In genomic region chr7:30683425-30683824, GRCm38 (mm10) we compare ENCODE assay signal across 30 mouse cellular contexts. TPM values are rescaled to one million over a fixed set of nuclear protein-coding genes. Genes with fewer than 3 reads are reported as not detected.
A peak's percentile ranks its signal among the peaks of the same experiment; 100 is the strongest.
DNase-seq lines count a peak whose midpoint lies in the region; ATAC-seq lines count a peak whose summit lies in the region.
"Had no signal": no experiment of that assay in that cellular context is flagged by ENCODE, and none has a peak within 500 bp of the region (broad histone marks: within the 10 kb centered on the region; RNA-seq: fewer than 3 reads in every experiment).

No protein-coding gene starts in this region.

- DNase-seq in 416B (ENCODE audit: low read depth): peak; percentile 62
- no peak for DNase-seq in left cerebral cortex, postnatal 4 days
- DNase-seq: adrenal gland, adult 8-10 months; adrenal gland, postnatal 14 days; adrenal gland, postnatal 36 days; B cell, adult 2 months; cerebellum, adult 11-12 months; cerebellum, adult 2 months; cerebellum, adult 9-10 months; cerebellum, postnatal 10 days; cerebellum, postnatal 25 days; embryo, embryonic 11 days; forebrain, postnatal 0 days had no signal

- WGBS in forebrain, embryonic 12.5 days: 84% methylated on average over 2 of the region's 2 CpGs

- H3K9ac ChIP-seq in forebrain, embryonic 12.5 days: no peak overlapping the region
- H3K9ac ChIP-seq: embryonic facial prominence, embryonic 13.5 days; embryonic facial prominence, embryonic 15.5 days; forebrain, embryonic 13.5 days; forebrain, embryonic 15.5 days; forebrain, postnatal 0 days had no signal

- H3K4me2 ChIP-seq in forebrain, embryonic 12.5 days: no peak overlapping the region
- H3K4me2 ChIP-seq: embryonic facial prominence, embryonic 13.5 days; embryonic facial prominence, embryonic 15.5 days; forebrain, embryonic 13.5 days; forebrain, embryonic 15.5 days had no signal

- intact Hi-C loops in left cerebral cortex, postnatal 4 days (cut with DNase I): no loop called here

- H3K9me3 ChIP-seq in forebrain, embryonic 12.5 days: no peaks in the 10 kb centered on the region
- H3K9me3 ChIP-seq: embryonic facial prominence, embryonic 13.5 days; embryonic facial prominence, embryonic 15.5 days; forebrain, embryonic 10.5 days; forebrain, embryonic 13.5 days; forebrain, embryonic 15.5 days; G1E had no signal

- H3K4me3 ChIP-seq in forebrain, embryonic 12.5 days (replicated peaks): no peak overlapping the region
- H3K4me3 ChIP-seq: embryonic facial prominence, embryonic 13.5 days; embryonic facial prominence, embryonic 15.5 days; erythroblast, embryonic 14.5 days; forebrain, embryonic 10.5 days; forebrain, embryonic 13.5 days; forebrain, embryonic 15.5 days had no signal

- no peaks in the 10 kb centered on the region for H3K36me3 ChIP-seq in forebrain, embryonic 12.5 days (replicated peaks)
- H3K36me3 ChIP-seq: embryonic facial prominence, embryonic 13.5 days; embryonic facial prominence, embryonic 15.5 days; forebrain, embryonic 10.5 days; forebrain, embryonic 15.5 days; G1E had no signal

- no peak overlapping the region for H3K27ac ChIP-seq in forebrain, embryonic 12.5 days
- H3K27ac ChIP-seq: embryonic facial prominence, embryonic 13.5 days; embryonic facial prominence, embryonic 15.5 days; forebrain, embryonic 10.5 days; forebrain, embryonic 13.5 days; forebrain, embryonic 15.5 days had no signal

- no peaks in the 10 kb centered on the region for H3K4me1 ChIP-seq in forebrain, embryonic 12.5 days
- H3K4me1 ChIP-seq: embryonic facial prominence, embryonic 13.5 days; embryonic facial prominence, embryonic 15.5 days; forebrain, embryonic 10.5 days; forebrain, embryonic 13.5 days; forebrain, embryonic 15.5 days had no signal

- ATAC-seq in granulocyte monocyte progenitor cell, adult 5-6 weeks (replicated peaks; ENCODE audit: poor library complexity, severe bottlenecking): peak; percentile 79
- ATAC-seq in megakaryocyte progenitor cell, adult 5-6 weeks (replicated peaks; ENCODE audit: poor library complexity): peak; percentile 57
- ATAC-seq in forebrain, embryonic 12.5 days (ENCODE audit: low FRiP score): no peak
- ATAC-seq: activated CD4-positive, CD25-positive, alpha-beta regulatory T cell, adult 4 months; CD4-positive, CD25-positive, alpha-beta regulatory T cell, adult 4 months; forebrain, embryonic 13.5 days; forebrain, embryonic 15.5 days; forebrain, postnatal 0 days; Patski had no signal

- peaks cover 25% of the 10 kb centered on the region for H3K27me3 ChIP-seq in forebrain, embryonic 12.5 days
- H3K27me3 ChIP-seq: Patski had no signal

RNA-seq across cellular contexts. Expression of gene Pmis2, which starts 12.0 kb away (rescaled TPM):
- not detected in 2 replicates for total RNA-seq in granulocyte monocyte progenitor cell, adult 5-6 weeks (2014; fragmentation: Nextera tagmentation)
- total RNA-seq in granulocyte monocyte progenitor cell, adult 5-6 weeks (2017): not detected in 2 replicates
- not detected in 2 replicates for total RNA-seq in megakaryocyte progenitor cell, adult 5-6 weeks (2015)
- not detected in 2 replicates for total RNA-seq in megakaryocyte progenitor cell, adult 5-6 weeks (2017)
- not detected for total RNA-seq in left cerebral cortex, postnatal 4 days (2021)
- polyA plus RNA-seq in forebrain, embryonic 12.5 days (2016; fragmentation: Nextera tagmentation; extraction: Ambion mirVana): not detected in 2 replicates
- total RNA-seq: adrenal gland, adult 18-20 months; adrenal gland, postnatal 14 days; adrenal gland, postnatal 36 days; CH12.LX; forebrain, postnatal 0 days; G1E had no signal
- polyA plus RNA-seq: activated CD4-positive, CD25-positive, alpha-beta regulatory T cell, adult 4 months; CD4-positive, CD25-positive, alpha-beta regulatory T cell, adult 4 months; cerebellum, adult 2 months; cortical plate, adult 2 months; embryonic facial prominence, embryonic 11.5 days; embryonic facial prominence, embryonic 13.5 days; embryonic facial prominence, embryonic 15.5 days; erythroblast, embryonic 14.5 days; forebrain, embryonic 10.5 days; forebrain, embryonic 13.5 days; forebrain, embryonic 15.5 days; forebrain, postnatal 0 days; G1E; Patski had no signal

RNA-seq across cellular contexts. Expression of gene 2200002J24Rik, which starts 15.3 kb away (rescaled TPM):
- not detected in 2 replicates for total RNA-seq in granulocyte monocyte progenitor cell, adult 5-6 weeks (2014; fragmentation: Nextera tagmentation)
- total RNA-seq in granulocyte monocyte progenitor cell, adult 5-6 weeks (2017): not detected in 2 replicates
- 0.69 TPM in 1 of 2 replicates, not detected in the other for total RNA-seq in megakaryocyte progenitor cell, adult 5-6 weeks (2015)
- not detected in 2 replicates for total RNA-seq in megakaryocyte progenitor cell, adult 5-6 weeks (2017)
- not detected for total RNA-seq in left cerebral cortex, postnatal 4 days (2021)
- 0.33 TPM in 1 of 2 replicates, not detected in the other for polyA plus RNA-seq in forebrain, embryonic 12.5 days (2016; fragmentation: Nextera tagmentation; extraction: Ambion mirVana)
- total RNA-seq: forebrain, postnatal 0 days; G1E had no signal
- polyA plus RNA-seq: activated CD4-positive, CD25-positive, alpha-beta regulatory T cell, adult 4 months; CD4-positive, CD25-positive, alpha-beta regulatory T cell, adult 4 months; cerebellum, adult 2 months; cortical plate, adult 2 months; embryonic facial prominence, embryonic 11.5 days; embryonic facial prominence, embryonic 13.5 days; erythroblast, embryonic 14.5 days; forebrain, embryonic 10.5 days; forebrain, embryonic 13.5 days; forebrain, embryonic 15.5 days; forebrain, postnatal 0 days; G1E had no signal

RNA-seq across cellular contexts. Expression of gene Haus5, which starts 18.6 kb away (rescaled TPM):
- 39.1 and 43.7 TPM in 2 replicates for total RNA-seq in granulocyte monocyte progenitor cell, adult 5-6 weeks (2014; fragmentation: Nextera tagmentation)
- 18.4 and 33.2 TPM in 2 replicates for total RNA-seq in granulocyte monocyte progenitor cell, adult 5-6 weeks (2017)
- total RNA-seq in megakaryocyte progenitor cell, adult 5-6 weeks (2015): 31.0 and 31.3 TPM in 2 replicates
- 21.5 and 28.7 TPM in 2 replicates for total RNA-seq in megakaryocyte progenitor cell, adult 5-6 weeks (2017)
- total RNA-seq in left cerebral cortex, postnatal 4 days (2021): 10 to 100 TPM; 12.7 to 13.3 TPM
- 63.7 and 64.5 TPM in 2 replicates for polyA plus RNA-seq in forebrain, embryonic 12.5 days (2016; fragmentation: Nextera tagmentation; extraction: Ambion mirVana)

RNA-seq across cellular contexts. Expression of gene Atp4a, which starts 28.6 kb away (rescaled TPM):
- total RNA-seq in granulocyte monocyte progenitor cell, adult 5-6 weeks (2014; fragmentation: Nextera tagmentation): 1.5 TPM in 1 of 2 replicates, not detected in the other
- total RNA-seq in granulocyte monocyte progenitor cell, adult 5-6 weeks (2017): 0.22 and 3.5 TPM in 2 replicates
- 1.2 and 1.3 TPM in 2 replicates for total RNA-seq in megakaryocyte progenitor cell, adult 5-6 weeks (2015)
- total RNA-seq in megakaryocyte progenitor cell, adult 5-6 weeks (2017): 0.37 and 0.51 TPM in 2 replicates
- total RNA-seq in left cerebral cortex, postnatal 4 days (2021): 1 to 10 TPM; 4.0 to 5.1 TPM
- 1.6 and 1.8 TPM in 2 replicates for polyA plus RNA-seq in forebrain, embryonic 12.5 days (2016; fragmentation: Nextera tagmentation; extraction: Ambion mirVana)
- polyA plus RNA-seq: activated CD4-positive, CD25-positive, alpha-beta regulatory T cell, adult 4 months; CD4-positive, CD25-positive, alpha-beta regulatory T cell, adult 4 months; embryonic facial prominence, embryonic 11.5 days; erythroblast, embryonic 14.5 days; G1E; Patski had no signal

RNA-seq across cellular contexts. Expression of gene Rbm42, which starts 33.3 kb away (rescaled TPM):
- 45.7 and 57.1 TPM in 2 replicates for total RNA-seq in granulocyte monocyte progenitor cell, adult 5-6 weeks (2014; fragmentation: Nextera tagmentation)
- 38.3 and 48.0 TPM in 2 replicates for total RNA-seq in granulocyte monocyte progenitor cell, adult 5-6 weeks (2017)
- 43.9 and 52.2 TPM in 2 replicates for total RNA-seq in megakaryocyte progenitor cell, adult 5-6 weeks (2015)
- total RNA-seq in megakaryocyte progenitor cell, adult 5-6 weeks (2017): 36.7 and 39.9 TPM in 2 replicates
- total RNA-seq in left cerebral cortex, postnatal 4 days (2021): 10 to 100 TPM; 81.9 TPM
- polyA plus RNA-seq in forebrain, embryonic 12.5 days (2016; fragmentation: Nextera tagmentation; extraction: Ambion mirVana): 144 and 150 TPM in 2 replicates
